Comparison of ENCODE assay signal across 18 mouse cellular contexts in the genomic region with DNA sequence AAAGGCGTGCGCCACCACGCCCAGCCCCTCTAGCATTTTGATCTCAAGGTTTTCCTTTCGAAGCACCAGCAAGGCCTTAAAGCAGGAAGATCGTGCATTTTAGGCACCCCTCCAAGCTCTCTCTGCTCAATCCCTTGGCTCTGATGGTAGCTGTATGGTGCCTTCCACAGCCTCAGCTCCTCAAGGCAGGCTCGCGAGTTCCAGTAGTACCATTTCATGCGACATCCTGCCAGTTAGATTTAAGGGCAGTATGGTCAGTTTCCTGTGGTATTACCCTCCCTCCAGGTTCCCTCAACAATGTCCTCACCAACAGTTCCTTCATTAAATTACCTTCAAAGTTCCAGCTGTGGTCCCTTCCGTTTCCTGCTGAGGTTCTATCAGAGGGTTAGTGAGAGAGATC.
"Had no signal": no experiment of that assay in that cellular context is flagged by ENCODE, and none has a peak within 500 bp of the region (broad histone marks: within the 10 kb centered on the region; RNA-seq: fewer than 3 reads in every experiment).

No protein-coding gene starts in this region.

- H3K4me2 ChIP-seq: intestine, embryonic 15.5 days; lung, embryonic 15.5 days; midbrain, embryonic 12.5 days; neural tube, embryonic 13.5 days; stomach, embryonic 15.5 days had no signal

- H3K36me3 ChIP-seq: intestine, embryonic 15.5 days; lung, embryonic 15.5 days; midbrain, embryonic 12.5 days; stomach, embryonic 15.5 days had no signal

- H3K9me3 ChIP-seq: intestine, embryonic 15.5 days; lung, embryonic 15.5 days; midbrain, embryonic 12.5 days; neural tube, embryonic 13.5 days; stomach, embryonic 15.5 days had no signal

- H3K4me3 ChIP-seq: intestine, embryonic 15.5 days; lung, embryonic 15.5 days; midbrain, embryonic 12.5 days; myocyte; neural tube, embryonic 13.5 days; stomach, embryonic 15.5 days had no signal

- H3K9ac ChIP-seq: intestine, embryonic 15.5 days; lung, embryonic 15.5 days; midbrain, embryonic 12.5 days; neural tube, embryonic 13.5 days; stomach, embryonic 15.5 days had no signal

- H3K4me1 ChIP-seq: midbrain, embryonic 12.5 days; neural tube, embryonic 13.5 days had no signal

- H3K27me3 ChIP-seq: intestine, embryonic 15.5 days; lung, embryonic 15.5 days; midbrain, embryonic 12.5 days; neural tube, embryonic 13.5 days; stomach, embryonic 15.5 days had no signal

- ATAC-seq: intestine, embryonic 15.5 days; midbrain, embryonic 16.5 days had no signal

- DNase-seq: kidney, adult 18-20 months; kidney, adult 9 months; kidney, postnatal 14 days; kidney, postnatal 4 days; lung, adult 18-20 months; lung, postnatal 14 days; lung, postnatal 4 days; retina, postnatal 1 day; right cerebral cortex, postnatal 25 days; spleen, adult 18-20 months; thymus, postnatal 25 days had no signal

- H3K27ac ChIP-seq: intestine, embryonic 15.5 days; lung, embryonic 15.5 days; midbrain, embryonic 12.5 days; neural tube, embryonic 13.5 days; stomach, embryonic 15.5 days had no signal
